Mouse (Mus musculus) right cerebral cortex, postnatal 14 days (tissue): ENCODE data around the gene Pik3ip1.

Experiments
- DNase-seq: peaks from one replicate; pipeline ENCODE4 v3.0.0; 2022

Gene Pik3ip1

GRCm38 (mm10) chr11:3382602-3383594 is 52.7 kb downstream of the Pik3ip1 start:
- DNase-seq, result no peak

DNA sequence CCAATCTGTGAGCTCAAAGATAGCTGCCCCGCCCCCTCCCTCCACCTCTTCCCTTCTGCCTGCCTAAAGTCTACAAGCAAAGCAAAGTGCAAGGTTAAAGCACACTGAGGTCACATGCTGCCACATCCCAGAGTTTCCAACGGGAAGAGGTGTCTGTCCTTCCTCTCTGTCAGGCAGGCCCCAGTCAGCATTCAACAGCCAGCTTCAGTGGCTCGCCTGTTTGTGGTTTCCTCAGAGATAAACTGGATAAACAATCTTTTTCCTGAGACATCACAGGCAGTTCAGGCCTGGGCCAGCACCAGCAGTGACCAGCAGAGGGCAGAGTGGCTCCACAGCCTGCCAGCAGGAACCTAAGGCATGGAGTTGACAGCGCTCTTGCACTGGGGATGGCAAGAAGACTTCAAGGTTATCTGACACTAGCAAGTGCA is 56.8 kb downstream of the Pik3ip1 start:
- DNase-seq, result peak; percentile 87

DNA sequence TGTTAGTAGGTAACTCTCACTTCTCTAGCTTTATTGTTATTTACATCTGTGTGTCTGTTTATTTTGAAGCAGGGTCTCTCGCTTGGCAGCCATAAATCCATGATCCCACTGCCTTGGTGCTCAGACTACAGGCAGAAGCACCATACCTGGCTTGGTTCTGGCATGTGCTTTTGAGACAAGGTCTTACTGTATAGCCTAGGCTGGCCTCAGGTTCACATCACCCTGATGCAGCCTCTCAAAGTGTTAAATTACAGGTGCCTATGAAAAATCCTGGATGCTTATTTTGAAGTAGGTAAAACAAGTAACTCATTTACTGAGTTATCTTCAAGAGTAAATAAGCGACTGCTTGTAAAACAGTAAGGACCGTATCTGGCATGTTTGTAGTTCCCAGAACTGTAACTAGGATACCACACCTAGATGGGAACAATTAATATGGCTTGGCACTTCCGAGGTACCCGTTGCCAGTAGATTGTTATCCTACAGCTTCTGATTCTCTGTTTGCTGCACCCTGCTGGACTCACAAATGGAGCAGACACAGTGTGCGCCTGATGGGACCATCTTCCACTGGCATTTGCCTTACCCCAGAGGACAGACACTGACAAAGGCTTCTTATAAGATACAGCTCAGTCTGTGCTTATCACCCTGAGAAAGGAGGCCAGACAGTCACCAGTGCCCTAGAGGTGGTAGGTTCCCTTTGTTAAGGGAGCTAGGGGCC is 57.4 kb downstream of the Pik3ip1 start:
- no peak for DNase-seq

DNA sequence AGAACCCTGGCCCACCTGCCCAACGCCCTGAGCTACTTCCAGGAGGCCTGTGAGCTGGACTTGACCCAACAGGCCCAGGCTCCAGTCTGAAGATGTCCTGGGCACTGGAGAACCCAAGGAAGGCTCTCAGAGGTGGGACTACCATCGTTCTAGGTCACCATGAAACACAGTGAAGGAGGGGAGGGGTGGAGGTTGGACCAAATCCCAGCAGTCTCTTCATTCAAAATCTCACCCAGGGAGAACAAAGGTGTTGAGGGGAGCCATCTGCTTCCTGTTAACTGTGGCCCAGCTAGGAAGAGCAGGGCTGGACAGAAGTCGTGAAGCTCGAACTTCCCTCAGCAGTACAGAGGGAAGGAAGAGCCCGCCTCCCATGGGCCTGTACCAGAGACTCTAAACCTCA is 59.8 kb downstream of the Pik3ip1 start:
- DNase-seq, result no peak

- no peak for DNase-seq
These were observed 60.6 kb downstream of the Pik3ip1 start for GRCm38 (mm10) chr11:3390789-3391188.

GRCm38 (mm10) chr11:3392526-3392925 is 62.3 kb downstream of the Pik3ip1 start:
- no peak for DNase-seq
